Mouse (Mus musculus) megakaryocyte, embryonic 14.5 days (primary cell): ENCODE data around the gene Anks1b. TPM values are rescaled to one million over a fixed set of nuclear protein-coding genes. Genes with fewer than 3 reads are reported as not detected.

Experiments used
- H3K27me3 ChIP-seq: replicated peaks from 2 replicates; pipeline ENCODE3; 2012; ENCODE audit warnings: inconsistent platforms
- H3K36me3 ChIP-seq: replicated peaks from 2 replicates; pipeline ENCODE3; 2012; ENCODE audit warnings: low read length, inconsistent platforms, mixed read lengths
- H3K4me1 ChIP-seq: 2 replicates; pipeline ENCODE4 v1.6.1; 2012; ENCODE audit warnings: inconsistent platforms
- H3K4me3 ChIP-seq: replicated peaks from 2 replicates; pipeline ENCODE3; 2012; ENCODE audit warnings: moderate library complexity, mild to moderate bottlenecking, inconsistent platforms
- H3K9me3 ChIP-seq: 2 replicates; pipeline ENCODE4 v1.6.1; 2012; ENCODE audit warnings: inconsistent platforms
- FLI1 ChIP-seq: IDR thresholded peaks from 2 replicates; pipeline ENCODE4 v1.6.1; 2012; ENCODE audit warnings: low read length, inconsistent platforms, mixed read lengths
- GATA1 ChIP-seq: IDR thresholded peaks from 3 replicates; pipeline ENCODE4 v1.6.1; 2012; ENCODE audit warnings: mixed read lengths, low read length, inconsistent platforms, borderline replicate concordance
- polyA plus RNA-seq: library from polyadenylated mRNA; stranded (reverse); fragments of >175 nt; gene quantifications from 2 replicates; pipeline ENCODE4 v1.2.3, GENCODE M21; 2012; ENCODE audit warnings: low replicate concordance; ENCODE audit not compliant: insufficient read depth

The Anks1b gene
- polyA plus RNA-seq, 1 experiment, result not detected

- no peaks in the 10 kb centered on the region for H3K9me3 ChIP-seq
- H3K4me1 ChIP-seq, result no peaks in the 10 kb centered on the region
- no peaks in the 10 kb centered on the region for H3K36me3 ChIP-seq
- no peaks in the 10 kb centered on the region for H3K27me3 ChIP-seq
- TF ChIP-seq GATA1, result no peak
- no peak for TF ChIP-seq FLI1
- H3K4me3 ChIP-seq, result no peak overlapping the region
Observed at GRCm38 (mm10) chr10:90043287-90043686, 170.0 kb downstream of the Anks1b start.

DNA sequence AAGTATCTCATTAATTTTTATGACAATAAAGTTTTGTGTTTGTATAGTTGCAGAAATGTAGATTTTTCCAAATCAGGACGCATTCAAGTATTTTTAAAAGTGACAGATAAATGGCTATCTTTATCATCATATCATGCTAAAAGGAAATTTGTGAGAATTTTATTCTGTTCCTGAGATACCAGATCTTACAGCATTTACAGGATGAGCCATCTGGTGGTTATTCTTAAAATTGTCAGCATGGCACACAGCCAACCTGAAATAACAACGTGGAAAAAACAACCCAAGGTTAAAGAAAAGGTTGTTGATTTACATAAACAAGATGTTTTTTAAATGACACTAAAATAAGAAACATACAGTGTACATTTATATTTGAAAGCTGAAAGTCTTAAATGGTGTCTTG is 170.5 kb downstream of the Anks1b start:
- Histone ChIP-seq H3K9me3 (no peaks in the 10 kb centered on the region), H3K27me3 (no peaks in the 10 kb centered on the region), H3K4me3 (no peak overlapping the region), H3K4me1 (no peaks in the 10 kb centered on the region), H3K36me3 (no peaks in the 10 kb centered on the region)
- TF ChIP-seq FLI1 (no peak), GATA1 (no peak)

GRCm38 (mm10) chr10:90044229-90044628 is 170.9 kb downstream of the Anks1b start:
- no peak overlapping the region for H3K4me3 ChIP-seq
- H3K27me3 ChIP-seq, result no peaks in the 10 kb centered on the region
- H3K36me3 ChIP-seq, result no peaks in the 10 kb centered on the region
- no peaks in the 10 kb centered on the region for H3K4me1 ChIP-seq
- no peaks in the 10 kb centered on the region for H3K9me3 ChIP-seq
- TF ChIP-seq FLI1, result no peak
- no peak for TF ChIP-seq GATA1

DNA sequence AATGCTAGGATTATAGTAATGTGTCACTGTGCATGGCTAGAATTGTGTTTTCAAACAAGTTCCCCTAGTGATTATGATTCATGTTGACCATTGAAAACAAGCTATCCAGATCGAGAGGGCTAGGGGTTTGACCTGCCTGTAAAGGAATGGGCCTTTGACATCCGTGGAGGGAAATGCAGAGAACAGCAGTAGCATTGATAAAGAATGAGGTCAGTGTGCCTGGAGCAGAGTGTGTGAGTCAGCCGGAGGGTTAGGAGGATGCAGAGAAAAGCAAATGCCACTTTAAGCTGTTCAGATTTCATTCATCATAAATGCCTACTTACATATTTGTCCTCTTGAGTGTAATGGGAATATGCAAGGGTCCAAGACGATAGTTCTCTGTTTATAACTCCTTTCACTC is 195.3 kb downstream of the Anks1b start:
- H3K9me3 ChIP-seq, result no peaks in the 10 kb centered on the region
- H3K4me1 ChIP-seq, result no peaks in the 10 kb centered on the region
- TF ChIP-seq FLI1 (no peak), GATA1 (no peak)
- no peaks in the 10 kb centered on the region for H3K36me3 ChIP-seq
- H3K27me3 ChIP-seq, result no peaks in the 10 kb centered on the region
- H3K4me3 ChIP-seq, result no peak overlapping the region

- Histone ChIP-seq H3K27me3 (no peaks in the 10 kb centered on the region), H3K4me1 (no peaks in the 10 kb centered on the region), H3K9me3 (no peaks in the 10 kb centered on the region), H3K36me3 (no peaks in the 10 kb centered on the region), H3K4me3 (no peak overlapping the region)
- TF ChIP-seq FLI1, result no peak
Observed at GRCm38 (mm10) chr10:90077930-90078329, 204.6 kb downstream of the Anks1b start.

DNA sequence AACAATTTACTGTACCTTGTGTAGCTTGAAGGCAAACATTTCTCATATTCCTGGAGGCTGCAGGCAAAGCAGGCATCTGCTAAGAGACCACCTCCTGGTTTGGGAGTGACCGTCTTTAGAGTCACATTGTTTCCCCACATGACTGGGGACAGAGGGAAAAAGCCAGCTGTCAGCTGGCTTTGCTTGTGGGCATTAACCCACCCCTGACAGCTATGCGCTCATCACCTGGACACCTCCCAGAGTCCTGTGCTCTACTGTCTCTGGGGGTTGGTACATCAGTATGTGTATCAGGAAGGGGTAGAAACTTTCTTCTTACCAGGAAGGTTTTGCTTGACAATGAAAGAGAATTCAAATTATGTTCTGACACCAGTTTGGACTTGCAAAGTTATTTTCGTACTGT is 207.8 kb downstream of the Anks1b start:
- no peaks in the 10 kb centered on the region for H3K36me3 ChIP-seq

DNA sequence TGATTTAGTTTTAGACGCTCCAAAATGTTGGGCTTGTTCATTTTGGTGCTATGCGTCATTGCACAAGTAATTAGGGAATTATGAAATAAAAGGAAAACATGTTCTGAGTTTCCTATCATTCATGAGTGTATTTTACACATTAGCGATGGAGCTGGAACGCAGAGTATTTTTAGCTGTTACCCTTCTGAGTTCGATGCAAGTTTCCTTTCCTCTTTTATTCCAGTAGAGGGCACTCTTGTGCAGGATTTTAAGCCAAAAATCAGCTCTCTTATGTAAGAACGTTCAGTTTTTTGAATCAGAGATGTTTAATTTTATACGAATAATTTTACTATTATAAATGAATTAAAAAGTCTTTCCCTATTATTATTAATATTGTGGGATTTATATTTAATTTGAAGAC is 208.3 kb downstream of the Anks1b start:
- TF ChIP-seq FLI1, result no peak
- no peak for TF ChIP-seq GATA1
- Histone ChIP-seq H3K27me3 (no peaks in the 10 kb centered on the region), H3K4me1 (no peaks in the 10 kb centered on the region), H3K9me3 (no peaks in the 10 kb centered on the region), H3K4me3 (peak overlapping the region; percentile 21), H3K36me3 (no peaks in the 10 kb centered on the region)

More for the DNA sequence above, 207.8 kb downstream of the Anks1b start:
- Histone ChIP-seq H3K9me3 (no peaks in the 10 kb centered on the region), H3K4me1 (no peaks in the 10 kb centered on the region), H3K27me3 (no peaks in the 10 kb centered on the region), H3K4me3 (no peak overlapping the region)
- TF ChIP-seq FLI1 (no peak), GATA1 (no peak)

DNA sequence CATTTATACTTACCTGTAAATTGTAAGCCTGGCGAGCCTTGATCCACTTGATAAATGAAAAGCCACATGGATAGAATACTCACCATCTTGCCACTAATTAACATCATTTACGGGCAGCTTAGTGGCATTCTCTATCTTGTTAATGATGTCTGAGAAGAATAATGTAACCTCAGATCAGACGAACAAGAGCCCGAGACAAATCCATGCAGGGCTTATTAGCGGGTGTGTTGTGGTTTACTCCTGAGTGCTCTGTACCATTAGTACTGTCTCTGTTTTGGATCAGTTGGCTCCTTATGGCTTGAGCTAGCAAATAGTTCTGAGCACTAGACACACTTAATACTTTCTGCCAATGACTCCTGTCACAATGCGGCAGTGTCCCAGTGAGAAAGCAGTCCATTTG is 220.6 kb downstream of the Anks1b start:
- H3K9me3 ChIP-seq, result no peaks in the 10 kb centered on the region; the same call in 1 of the 2 replicates
- no peak for TF ChIP-seq FLI1
- no peak for TF ChIP-seq GATA1
- no peaks in the 10 kb centered on the region for H3K36me3 ChIP-seq
- H3K27me3 ChIP-seq, result no peaks in the 10 kb centered on the region
- no peaks in the 10 kb centered on the region for H3K4me1 ChIP-seq
- H3K4me3 ChIP-seq, result no peak overlapping the region

DNA sequence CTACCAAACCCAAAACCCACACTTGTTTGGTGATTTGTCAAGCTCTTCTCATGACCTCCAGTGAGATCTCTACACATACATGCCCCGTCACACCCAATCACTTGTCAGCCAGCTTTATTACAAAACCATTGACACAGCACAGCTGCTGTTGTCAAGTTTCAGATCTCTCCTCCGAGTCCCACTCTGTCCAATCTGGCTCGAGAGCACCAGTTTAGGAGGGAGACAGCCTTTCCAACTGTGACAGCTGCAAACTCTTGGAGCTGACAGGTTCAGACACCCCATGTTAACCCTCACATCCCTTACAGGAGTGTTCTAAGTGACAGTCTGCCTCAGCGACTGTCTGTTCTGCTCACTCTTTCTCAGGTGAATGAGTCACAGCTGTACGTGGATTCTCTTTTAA is 239.4 kb downstream of the Anks1b start:
- Histone ChIP-seq H3K9me3 (no peaks in the 10 kb centered on the region; the same call in 1 of the 2 replicates), H3K27me3 (no peaks in the 10 kb centered on the region), H3K4me3 (no peak overlapping the region), H3K4me1 (no peaks in the 10 kb centered on the region), H3K36me3 (no peaks in the 10 kb centered on the region)
- TF ChIP-seq FLI1 (no peak), GATA1 (no peak)

DNA sequence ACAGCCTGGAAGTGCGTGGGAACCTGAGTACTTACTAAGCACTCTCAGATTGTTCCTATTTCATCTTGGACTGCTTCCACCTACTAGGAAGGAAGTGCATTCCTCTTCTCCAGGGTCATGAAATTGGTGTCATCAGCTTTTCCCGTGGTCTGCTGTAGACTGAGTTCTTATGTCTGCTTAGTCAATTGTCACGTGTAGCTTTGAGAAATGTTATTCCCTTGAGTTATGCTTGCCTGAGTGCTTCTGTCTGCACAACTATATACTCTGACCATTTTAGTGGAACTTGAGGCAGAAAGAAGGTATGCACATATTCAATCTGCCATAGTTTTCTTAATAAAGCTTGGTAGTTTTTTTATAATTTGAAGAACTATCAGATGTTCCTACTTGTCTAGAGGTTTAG is 243.6 kb downstream of the Anks1b start:
- Histone ChIP-seq H3K9me3 (no peaks in the 10 kb centered on the region; the same call in 1 of the 2 replicates), H3K36me3 (no peaks in the 10 kb centered on the region), H3K4me3 (no peak overlapping the region), H3K27me3 (no peaks in the 10 kb centered on the region), H3K4me1 (no peaks in the 10 kb centered on the region)
- no peak for TF ChIP-seq FLI1
- no peak for TF ChIP-seq GATA1

DNA sequence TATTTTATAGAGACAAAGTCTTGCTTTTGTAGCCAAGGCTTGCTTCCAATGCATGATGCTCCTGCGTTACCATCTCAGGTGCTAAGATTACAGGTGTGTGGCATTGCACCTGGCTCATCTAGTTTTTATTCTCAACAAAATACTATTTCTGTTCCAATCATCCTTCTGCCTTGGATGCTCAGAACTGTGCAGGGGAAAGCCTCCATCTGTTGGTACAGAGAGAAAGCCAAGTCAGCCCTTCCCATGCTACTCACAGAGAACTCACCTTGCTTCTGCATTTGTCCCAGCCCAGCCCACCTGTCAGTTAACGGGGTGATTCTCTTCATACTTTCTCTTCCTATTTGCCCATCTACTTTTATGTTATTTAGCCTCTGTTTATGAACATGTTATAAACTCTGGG is 244.5 kb downstream of the Anks1b start:
- Histone ChIP-seq H3K36me3 (no peaks in the 10 kb centered on the region), H3K27me3 (no peaks in the 10 kb centered on the region), H3K9me3 (no peaks in the 10 kb centered on the region; the same call in 1 of the 2 replicates), H3K4me1 (no peaks in the 10 kb centered on the region), H3K4me3 (no peak overlapping the region)
- TF ChIP-seq FLI1 (no peak), GATA1 (no peak)
